Mouse (Mus musculus) brain, embryonic 18.5 days (tissue): Measurements from ENCODE around the gene Arid3a.
"Not testable (repeated sequence)": the region's sequence is repeated elsewhere in the genome, so short reads cannot be mapped to it uniquely, and the experiment has no call there.

Experiments used
- DNase-seq: peaks from one replicate; pipeline ENCODE4 v3.0.0-alpha.2; 2012; ENCODE audit warnings: low read depth, low spot score

Arid3a gene

DNA sequence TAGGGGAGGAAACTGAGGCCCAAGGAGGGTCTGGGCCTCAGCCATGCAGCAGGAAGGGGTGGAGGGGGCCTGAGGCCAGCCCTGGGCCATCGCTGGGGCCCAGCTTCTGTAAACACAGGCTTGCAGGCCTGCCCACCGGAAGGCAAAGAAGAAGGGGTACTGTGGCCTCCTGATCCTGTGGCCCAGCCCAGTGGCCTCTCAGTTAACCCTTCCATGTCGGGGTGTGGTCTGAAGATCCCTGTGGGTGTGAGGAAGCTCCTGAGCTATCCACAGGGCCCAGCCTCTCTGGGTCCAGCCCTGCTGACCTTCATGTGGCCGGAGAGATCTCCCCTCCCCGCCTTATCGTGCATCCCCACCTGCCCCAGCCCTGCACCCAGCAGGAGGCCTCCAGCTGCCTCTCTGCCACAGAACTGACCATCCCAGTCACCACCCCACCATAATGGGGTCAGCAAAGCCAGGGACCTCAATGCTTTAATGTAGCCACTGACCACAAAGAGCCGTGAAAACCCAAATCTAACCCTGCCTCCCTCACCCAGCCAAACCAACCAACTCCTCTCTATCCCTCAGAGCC lies 20.0 kb downstream of the Arid3a start:
- DNase-seq: no peak

DNA sequence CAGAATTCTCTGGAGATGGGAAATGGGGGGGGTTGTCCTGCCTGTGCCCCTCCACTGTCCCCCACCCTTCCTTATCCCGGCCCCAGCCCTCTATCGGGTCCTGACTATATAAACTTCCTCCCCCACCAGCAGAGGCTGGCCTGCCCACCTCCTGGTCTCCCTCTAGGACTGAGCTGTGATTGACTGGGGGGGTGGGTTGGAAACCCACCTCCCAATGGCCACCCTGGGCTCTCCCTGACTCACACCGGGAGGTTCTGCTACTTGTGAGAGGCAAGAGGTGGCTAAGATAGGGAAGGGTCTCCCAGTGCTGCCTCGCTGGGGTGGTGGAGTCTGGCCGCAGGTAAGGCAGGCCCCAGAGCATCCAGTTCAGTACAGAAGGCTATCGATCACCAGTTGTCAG lies 20.7 kb downstream of the Arid3a start:
- no peak for DNase-seq

DNA sequence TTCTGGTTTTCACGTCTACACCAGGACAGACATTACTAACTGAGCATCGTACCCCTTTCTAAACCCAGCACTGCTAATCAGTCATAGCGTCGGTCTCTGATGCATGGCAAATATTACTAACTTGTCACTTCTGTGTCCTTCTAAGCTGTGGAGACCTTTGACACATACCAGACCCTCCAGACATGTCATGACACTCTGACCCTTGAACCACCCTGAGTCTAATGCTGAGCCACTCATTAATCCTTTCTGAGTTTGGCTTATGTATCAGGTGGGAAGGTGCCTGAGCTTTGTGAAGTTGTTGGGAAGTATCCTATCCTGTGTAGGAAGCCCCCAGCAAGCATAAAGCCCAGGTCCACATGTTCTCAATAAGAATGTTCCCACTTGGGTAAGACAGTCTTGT lies 23.0 kb downstream of the Arid3a start:
- DNase-seq: no peak

DNA sequence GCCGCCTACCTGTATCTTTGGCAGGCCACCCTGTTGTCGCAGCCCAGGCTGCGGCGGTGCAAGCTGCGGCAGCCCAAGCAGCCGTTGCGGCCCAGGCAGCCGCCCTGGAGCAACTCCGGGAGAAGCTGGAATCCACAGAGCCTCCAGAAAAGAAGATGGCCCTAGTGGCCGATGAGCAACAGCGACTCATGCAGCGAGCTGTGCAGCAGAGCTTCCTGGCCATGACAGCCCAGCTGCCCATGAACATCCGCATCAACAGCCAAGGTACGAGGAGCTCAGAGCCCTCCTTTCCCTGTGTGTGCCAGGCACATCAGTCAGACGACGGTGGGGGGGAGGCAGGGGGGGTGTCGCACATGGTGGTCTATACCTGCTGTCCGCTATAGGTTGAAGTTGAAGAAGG lies 23.8 kb downstream of the Arid3a start:
- DNase-seq: no peak

DNA sequence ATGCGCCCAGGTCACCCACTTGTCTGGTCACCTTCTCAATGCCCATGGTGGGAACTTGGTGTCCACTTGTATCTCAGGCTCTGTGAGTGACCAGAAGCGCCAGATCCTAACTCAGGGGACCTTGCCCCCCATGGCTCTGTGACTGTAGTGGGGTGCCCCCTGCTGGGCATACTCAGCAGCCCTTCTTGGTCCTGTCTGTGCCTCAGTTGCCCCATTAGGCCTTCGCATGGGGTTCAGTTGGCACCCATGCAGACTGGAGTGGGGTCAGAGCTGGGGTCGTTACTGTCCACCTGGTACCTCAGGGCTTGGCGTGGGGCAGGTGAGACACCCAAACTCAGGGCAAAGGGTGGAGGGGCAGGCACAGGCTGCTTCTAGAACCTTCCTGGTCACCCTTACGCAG lies 27.1 kb downstream of the Arid3a start:
- no peak for DNase-seq

DNA sequence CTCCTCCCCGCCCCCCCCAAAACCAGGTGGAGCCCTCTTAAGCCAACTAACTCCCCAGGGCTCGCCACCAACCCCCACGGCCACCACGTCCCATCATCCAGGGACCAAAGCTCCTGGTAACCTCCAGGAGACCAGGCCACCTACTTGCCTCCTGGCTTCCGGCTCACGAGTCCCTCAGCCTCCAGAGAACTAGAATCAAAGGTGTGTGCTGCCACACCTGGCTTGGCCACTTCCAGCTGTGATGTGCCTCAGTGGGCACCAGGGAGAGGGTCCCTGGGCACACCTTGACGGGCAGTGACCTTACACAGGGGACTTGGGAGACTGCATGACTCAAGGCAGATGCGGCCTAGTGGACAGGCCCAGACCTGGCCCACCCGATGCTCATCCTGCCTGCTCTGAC lies 28.8 kb downstream of the Arid3a start:
- no peak for DNase-seq

DNA sequence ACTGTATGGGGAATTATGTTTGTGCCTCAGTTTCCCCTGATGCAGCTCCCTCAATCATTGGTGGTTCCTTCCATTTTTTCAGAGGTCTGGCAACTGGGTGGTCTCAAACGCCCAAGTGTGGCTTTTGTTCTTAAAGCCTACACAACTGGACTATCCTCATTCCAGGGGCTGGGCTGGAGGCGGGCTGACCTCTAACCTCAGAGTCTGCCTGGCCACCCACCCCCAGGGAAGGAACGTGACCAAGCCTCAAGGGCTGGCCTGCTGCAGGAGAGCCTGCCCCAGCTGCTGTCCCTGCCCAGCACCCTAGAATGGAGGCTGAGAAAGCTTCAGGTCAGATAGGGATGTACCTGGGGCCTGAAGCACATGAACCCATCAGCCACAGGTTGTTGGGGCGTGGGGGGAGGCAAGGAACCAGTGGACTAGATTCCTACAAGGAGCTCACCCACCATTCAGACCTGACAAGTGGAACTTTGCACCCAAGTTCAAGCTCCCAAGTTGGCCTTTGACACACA lies 29.9 kb downstream of the Arid3a start:
- no peak for DNase-seq

DNA sequence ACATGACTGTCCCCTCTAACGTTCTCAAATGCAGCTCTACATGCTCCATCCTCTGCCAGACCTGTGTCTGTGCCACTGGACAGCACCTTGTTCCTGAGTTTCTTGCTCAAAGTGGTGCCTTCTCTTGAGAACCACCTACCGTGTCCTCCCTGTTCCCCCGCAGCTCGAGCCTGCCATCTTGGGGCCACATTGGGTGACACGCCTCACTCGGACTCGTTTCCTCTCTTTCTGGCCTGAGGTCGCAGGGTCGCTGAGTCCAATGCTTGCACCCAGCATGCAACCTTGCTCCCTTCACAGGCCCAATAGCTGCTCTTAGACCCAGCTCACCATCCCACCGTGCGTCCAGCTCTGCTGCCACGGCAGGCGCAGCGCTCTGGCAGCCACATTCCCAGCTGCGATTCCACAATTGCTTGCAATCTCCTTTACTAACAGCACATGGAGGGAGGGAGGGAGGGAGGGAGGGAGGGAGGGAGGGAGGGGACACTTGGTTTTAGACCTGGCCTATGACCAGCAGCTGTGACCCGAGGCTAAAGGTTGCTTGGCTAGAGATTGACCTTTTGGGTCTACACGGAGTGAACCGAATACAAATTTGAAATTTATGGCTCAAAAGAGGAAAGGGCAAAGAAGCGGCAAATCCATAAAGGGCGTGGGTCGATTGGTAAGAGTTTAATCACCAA lies 31.4 kb downstream of the Arid3a start:
- no peak for DNase-seq

DNA sequence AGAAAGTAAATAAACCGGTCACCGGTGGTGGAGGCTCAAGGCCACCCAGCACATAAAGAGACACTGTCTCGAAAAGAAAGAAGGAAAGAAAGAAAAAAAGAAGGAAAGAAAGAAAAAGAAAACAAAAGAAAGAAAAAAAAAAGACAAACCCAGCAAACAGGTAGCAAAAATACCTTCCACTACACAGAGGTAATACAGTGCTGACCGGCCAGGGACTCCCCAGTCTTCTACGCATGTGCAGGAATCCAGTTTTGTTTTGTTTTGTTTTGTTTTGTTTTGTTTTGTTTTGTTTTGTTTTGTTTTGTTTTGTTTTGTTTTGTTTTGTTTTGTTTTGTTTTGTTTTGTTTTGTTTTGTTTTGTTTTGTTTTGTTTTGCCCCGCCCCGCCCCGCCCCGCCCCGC lies 32.6 kb downstream of the Arid3a start:
- DNase-seq: not testable (repeated sequence)

DNA sequence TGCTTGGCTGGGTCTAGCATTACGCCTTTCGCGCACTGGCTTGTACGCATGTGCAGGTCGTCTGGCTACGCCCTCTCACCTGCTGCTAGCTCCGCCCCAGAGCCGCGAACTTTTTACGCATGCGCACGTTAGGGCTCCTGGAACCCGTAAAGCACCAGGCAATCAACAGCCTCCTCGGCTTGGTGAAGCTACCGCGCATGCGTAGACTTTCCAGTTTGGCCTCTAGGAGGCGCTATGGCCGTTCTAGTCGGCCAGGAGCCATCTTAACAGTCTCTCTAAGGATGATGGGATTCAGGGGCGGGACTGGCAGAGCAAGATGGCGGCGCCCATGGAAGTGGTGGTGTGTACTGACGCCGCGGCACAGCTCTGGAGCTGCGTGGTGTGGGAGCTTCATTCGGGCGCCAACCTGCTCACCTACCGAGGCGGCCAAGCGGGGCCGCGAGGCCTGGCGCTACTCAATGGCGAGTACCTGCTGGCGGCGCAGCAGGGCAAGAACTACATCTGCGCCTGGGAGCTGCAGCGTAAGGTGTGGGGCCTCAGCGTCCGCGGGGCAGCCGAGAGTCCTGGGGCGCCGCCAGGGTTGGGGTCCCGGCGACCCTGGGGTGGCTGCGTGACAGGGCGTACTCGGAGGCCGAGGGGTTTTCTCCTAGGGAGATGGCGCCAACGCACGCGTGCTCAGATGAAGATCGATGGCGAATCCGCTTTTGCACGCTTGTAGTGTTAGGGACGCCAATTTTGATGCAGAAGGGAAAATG lies 33.2 kb downstream of the Arid3a start, which contains the start of gene Wdr18:
Wdr18 (plus strand) TSS at position 306 of the 755 bp plus-strand sequence.
- DNase-seq: peak; percentile 98

DNA sequence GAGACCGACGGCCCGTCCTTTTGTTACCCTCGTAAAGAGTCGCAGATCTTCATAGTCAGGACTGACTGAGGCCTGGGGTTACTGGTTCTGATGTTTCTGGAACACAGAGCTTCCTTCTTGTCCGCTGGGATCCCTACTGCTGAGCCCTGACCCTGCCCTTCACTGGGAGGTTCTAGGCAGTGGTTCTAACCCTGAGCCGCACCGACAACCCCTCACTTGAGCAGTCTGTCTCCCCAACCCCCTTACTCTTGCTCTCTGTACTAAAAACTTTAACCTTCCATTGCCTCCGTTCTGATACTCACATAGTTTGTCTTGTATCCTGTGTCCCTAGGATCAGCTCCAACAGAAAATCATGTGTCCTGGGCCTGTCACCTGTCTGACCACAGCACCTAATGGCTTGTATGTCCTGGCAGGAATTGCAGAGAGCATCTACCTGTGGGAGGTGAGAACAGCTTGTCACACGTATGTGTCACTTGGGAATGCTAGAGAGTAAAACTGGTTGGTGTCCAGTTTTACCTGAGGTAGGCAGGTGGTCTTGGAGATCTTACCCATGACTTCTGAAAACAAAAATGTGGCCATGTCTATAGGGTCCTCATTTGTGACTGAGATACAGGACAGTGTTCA lies 33.9 kb downstream of the Arid3a start:
- no peak for DNase-seq

DNA sequence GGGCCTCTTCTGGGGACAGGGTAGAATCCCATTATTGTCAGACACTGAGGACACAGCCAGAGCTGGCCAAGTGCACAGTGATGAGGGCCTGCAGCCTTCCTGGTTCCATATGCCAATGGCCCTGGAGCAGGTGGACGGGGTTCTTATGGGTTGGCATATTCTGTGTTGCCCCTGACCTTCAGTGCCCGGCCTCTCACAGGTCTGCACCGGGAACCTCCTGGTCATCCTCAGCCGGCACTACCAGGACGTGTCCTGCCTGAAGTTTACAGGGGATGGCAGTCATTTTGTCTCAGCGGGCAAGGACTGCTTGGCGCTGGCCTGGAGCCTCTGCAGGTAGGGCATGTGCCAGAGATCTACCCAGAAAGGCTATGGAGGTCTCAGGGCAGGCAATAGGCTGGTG lies 37.9 kb downstream of the Arid3a start:
- no peak for DNase-seq

DNA sequence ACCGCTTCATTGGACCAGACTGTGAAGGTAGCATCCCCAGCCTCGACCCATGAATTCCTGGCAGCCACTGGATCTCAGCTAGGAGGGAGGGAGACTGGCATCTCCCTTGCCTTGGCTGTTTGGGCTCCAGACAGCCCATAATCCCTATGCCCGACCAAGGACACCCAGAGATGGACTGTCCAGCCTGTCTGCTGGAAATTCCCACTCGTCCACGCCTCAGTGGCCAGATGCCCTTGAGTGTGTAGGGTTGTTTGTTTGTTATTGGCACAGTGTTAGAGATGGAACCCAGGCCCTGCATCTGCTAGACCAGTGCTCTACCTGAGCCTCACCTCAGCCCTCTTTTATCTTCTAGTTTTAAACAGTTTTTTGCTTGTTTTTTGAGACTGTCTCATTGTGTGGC lies 38.5 kb downstream of the Arid3a start:
- DNase-seq: no peak

DNA sequence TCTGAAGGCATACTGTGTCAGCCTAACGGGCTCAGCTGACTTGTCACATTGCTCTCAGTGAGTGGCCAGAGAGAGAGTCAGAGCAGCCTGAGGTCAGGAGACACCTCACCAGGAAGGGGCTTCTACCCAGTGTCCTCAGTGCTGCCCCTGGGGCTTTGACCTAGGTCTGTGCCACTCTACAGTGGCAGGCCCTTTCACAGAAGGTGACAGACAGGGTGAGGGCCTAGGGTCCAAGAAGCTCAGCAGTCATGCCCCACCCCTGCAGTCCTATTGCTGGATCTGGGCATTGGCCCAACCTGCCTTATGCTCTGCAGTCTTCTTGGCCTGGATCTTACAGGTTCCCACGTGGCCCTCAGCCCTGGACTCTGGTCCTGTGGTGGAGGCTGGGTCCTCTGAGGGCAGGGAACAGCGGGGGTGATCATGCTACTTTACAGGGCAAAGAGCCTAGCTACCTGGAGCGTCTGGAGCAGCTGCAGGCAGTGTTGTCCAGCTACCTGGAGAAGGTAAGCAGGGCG lies 40.1 kb downstream of the Arid3a start:
- no peak for DNase-seq

DNA sequence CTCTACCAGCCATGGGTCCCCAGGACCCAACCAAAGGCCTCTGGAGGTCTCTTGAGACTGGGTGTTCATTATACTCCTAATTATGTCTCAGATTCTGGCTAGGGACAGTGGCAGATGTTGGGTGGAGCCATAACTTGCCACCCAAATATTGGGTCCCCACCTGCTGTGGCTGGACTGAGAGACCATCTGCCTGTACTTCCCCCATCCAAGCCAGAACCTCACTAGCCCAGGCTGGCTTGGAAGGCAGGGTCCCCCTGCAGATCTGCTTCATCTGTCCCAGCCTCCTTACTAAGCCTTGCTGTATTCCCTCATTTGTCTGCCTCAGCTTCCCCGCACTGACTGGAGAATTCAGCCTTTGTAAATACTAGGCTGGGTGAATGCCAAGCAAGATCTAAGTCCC lies 41.3 kb downstream of the Arid3a start:
- DNase-seq: no peak

DNA sequence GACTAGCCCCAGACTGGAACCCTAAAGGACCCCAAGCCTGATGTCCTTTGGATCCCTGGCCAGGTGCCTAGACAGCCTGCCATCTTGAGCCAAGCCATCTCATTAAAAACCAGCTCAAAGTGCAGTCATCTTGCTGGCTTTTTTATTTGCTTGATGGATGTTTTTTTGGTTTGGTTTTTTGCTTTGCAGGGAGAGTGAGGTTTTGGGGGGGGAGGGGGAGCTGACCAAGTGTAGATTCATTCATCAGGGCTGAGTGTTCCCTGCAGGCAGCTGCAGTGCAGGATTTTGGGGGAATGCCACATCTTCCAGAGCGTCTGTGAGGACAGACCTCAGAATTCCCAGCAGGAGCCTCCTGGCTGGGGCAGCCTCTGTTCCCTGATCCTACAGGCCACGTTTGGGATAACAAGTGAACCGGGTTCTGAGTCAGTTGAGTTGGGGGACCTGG lies 42.3 kb downstream of the Arid3a start:
- no peak for DNase-seq

DNA sequence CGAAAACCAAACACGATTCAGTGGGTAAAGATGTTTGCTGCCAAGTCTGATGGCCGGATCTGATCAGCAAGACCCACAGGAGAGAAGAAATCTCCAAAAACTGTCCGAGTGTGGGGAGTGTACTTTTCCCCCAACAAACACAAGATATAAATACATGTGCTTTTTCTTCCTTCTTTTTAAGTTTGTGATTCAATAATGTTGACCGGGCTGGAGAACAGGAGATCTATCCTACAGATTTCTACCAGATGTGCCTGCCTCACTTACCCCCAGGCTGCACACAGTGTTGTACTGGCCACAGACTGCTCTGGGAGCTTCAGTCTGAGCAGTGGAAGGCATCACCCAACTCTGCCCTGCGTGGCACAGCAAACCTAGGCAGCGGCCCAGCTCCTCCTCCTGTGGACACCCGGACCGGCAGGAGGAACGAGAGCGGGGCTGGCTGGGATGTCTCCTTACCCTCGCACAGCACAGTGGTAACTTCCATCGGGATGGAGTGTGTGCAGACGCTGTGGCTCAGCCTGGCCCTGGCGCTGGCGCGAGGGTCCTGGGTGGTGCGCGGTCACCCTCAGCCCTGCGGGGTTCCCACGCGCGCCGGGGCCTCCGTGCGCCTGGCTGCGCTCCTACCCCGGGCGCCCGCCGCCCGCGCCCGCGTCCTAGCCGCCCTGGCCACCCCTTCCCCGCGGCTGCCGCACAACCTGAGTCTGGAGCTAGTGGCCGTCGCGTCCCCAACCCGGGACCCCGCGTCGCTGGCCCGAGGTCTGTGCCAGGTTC lies 43.8 kb downstream of the Arid3a start, which contains the start of gene Grin3b:
Grin3b (plus strand) TSS at position 301 of the 768 bp plus-strand sequence.
- DNase-seq: no peak

DNA sequence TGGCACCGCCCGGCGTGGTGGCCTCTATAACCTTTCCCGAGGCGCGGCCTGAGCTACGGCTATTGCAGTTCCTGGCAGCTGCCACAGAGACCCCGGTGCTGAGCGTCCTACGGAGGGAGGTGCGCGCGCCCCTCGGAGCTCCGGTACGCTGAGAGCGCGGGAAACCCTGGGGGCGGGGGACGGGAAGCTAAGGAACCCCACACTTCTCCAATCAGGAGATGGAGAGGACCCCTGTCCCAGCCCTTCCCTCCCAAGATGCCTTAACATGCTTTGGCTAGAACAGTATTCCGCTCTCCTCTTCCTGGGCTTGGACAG lies 44.3 kb downstream of the Arid3a start:
- DNase-seq: no peak

DNA sequence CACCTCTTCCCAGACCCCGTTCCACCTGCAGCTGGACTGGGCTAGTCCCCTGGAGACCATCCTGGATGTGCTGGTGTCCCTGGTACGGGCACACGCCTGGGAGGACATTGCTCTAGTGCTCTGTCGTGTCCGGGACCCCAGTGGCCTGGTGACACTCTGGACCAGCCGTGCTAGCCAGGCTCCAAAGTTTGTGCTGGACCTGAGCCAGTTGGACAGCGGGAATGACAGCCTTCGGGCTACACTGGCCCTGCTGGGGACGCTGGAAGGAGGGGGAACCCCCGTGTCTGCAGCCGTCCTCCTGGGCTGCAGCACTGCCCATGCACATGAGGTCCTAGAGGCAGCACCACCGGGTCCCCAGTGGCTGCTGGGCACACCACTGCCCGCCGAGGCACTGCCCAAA lies 46.0 kb downstream of the Arid3a start:
- DNase-seq: no peak

DNA sequence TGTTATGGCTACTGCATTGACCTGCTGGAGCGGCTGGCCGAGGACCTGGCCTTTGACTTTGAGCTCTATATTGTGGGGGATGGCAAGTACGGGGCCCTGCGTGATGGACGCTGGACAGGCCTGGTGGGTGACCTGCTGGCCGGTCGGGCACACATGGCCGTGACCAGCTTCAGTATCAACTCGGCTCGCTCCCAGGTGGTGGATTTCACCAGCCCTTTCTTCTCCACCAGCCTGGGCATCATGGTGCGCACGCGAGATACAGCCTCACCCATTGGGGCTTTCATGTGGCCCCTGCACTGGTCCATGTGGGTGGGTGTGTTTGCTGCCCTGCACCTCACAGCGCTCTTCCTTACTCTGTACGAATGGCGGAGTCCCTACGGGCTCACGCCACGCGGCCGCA lies 47.2 kb downstream of the Arid3a start:
- DNase-seq: no peak

DNA sequence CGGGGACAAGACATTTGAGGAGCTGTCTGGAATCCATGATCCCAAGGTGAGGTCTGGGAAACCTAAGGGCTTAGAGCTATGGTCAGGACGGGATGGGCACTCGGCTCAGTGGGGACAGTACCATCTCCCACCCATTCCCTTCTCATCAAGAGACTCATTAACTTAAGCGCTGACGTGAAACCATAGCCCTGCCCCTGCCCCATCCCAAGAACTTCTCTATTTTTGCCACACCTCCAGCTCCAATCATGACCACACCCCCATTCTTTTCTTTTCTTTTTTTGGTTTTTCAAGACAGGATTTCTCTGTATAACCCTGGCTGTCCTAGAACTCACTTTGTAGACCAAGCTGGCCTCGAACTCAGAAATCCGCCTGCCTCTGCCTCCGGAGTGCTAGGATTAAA lies 47.8 kb downstream of the Arid3a start:
- DNase-seq: no peak
